Mouse (Mus musculus): ENCODE results near the gene Mtmr11.
"Not testable (repeated sequence)": the region's sequence is repeated elsewhere in the genome, so short reads cannot be mapped to it uniquely, and the experiment has no call there.

The Mtmr11 gene

GRCm38 (mm10) chr3:96209242-96209641 is 47.4 kb downstream of the Mtmr11 start:
- DNase-seq (ENCODE audit: low spot score in 2 of 2) = no peak

- no peak for DNase-seq (ENCODE audit: low spot score in 2 of 2)
Observed at GRCm38 (mm10) chr3:96219191-96219641, 57.4 kb downstream of the Mtmr11 start.

DNA sequence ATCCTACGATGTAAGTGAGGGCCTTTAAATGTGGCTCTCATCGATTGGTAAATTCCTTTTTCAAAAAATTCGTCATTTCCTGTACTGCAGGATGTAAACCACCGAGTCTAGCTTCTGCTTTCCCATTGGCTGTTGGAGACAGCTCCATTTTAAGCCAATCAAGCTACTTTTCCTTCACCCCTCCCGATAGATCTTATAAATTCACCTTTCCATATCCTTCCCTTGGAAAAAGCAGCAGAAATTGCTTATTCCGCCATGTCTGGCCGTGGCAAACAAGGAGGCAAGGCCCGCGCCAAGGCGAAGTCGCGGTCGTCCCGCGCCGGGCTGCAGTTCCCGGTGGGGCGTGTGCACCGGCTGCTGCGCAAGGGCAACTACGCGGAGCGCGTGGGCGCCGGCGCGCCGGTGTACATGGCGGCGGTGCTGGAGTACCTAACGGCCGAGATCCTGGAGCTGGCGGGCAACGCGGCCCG is 57.9 kb downstream of the Mtmr11 start, which contains the start of the genes Bola1 and Hist2h2ab:
TSS of gene Bola1 (minus strand) at position 49 of the 470 bp plus-strand sequence.
TSS of gene Hist2h2ab (plus strand) at position 205 of the 470 bp plus-strand sequence.
- peak; percentile 64 to 65 for DNase-seq (ENCODE audit: low spot score in 2 of 2)

GRCm38 (mm10) chr3:96220131-96220764 is 58.4 kb downstream of the Mtmr11 start:
- not testable (repeated sequence) for DNase-seq (ENCODE audit: low spot score in 2 of 2)

DNA sequence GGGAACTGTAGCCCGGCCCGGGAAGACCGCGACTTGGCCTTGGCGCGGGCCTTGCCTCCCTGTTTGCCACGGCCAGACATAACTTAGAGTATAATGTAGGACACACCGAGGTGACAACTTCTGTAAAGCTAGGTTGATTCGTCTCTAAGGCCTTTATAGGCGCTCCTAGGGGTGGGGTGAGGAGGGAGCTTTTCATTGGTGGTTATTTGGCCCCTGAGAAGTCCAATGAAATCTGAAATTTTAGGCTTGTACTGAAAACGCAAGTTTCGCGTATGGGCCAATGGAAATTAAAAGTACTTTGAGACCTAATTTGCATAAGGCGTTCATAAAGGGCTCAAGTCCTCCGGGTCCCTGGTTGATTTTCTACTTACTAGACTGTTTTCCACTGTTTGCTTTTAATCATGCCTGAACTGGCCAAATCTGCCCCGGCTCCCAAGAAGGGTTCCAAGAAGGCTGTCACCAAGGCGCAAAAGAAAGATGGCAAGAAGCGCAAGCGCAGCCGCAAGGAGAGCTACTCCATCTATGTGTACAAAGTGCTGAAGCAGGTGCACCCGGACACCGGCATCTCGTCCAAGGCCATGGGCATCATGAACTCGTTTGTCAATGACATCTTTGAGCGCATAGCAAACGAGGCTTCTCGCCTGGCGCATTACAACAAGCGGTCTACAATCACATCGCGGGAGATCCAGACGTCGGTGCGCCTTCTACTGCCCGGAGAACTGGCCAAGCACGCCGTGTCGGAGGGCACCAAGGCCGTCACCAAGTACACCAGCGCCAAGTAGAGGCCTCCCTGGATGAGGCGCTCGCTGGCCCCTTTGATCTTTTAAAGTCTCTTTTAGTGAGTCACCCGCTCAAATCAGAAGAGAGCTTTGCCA is 59.2 kb downstream of the Mtmr11 start, which contains the start of the genes Hist2h2ac and Hist2h2be:
TSS of gene Hist2h2ac (minus strand) at position 116 of the 875 bp plus-strand sequence.
TSS of gene Hist2h2be (plus strand) at position 355 of the 875 bp plus-strand sequence.
- peak; percentile 71 to 76 for DNase-seq (ENCODE audit: low spot score in 2 of 2)
